Mouse (Mus musculus): ENCODE measurements around the gene Gm6169. TPM values are rescaled to one million over a fixed set of nuclear protein-coding genes. Genes with fewer than 3 reads are reported as not detected.
A peak's percentile ranks its signal among the peaks of the same experiment; 100 is the strongest.

Gm6169 gene
- polyA plus RNA-seq, 2 experiments = 2.1 to 5.1 TPM

GRCm38 (mm10) chr13:97060331-97060730, 38.7 kb downstream of the Gm6169 start:
- Histone ChIP-seq H3K9me3 (ENCODE audit: control insufficient read depth, low read length) (no peaks in the 10 kb centered on the region), H3K9ac (ENCODE audit: low read depth, low read length, severe bottlenecking) (no peak overlapping the region), H3K27me3 (ENCODE audit: control insufficient read depth, insufficient read depth, low read length) (no peaks in the 10 kb centered on the region), H3K4me2 (replicated peaks; ENCODE audit: low read depth, low read length, severe bottlenecking) (no peak overlapping the region), H3K4me1 (ENCODE audit: control insufficient read depth, insufficient read depth, low read length) (peaks cover 2% of the 10 kb centered on the region; the same call in 1 of the 2 replicates), H3K4me3 (replicated peaks; ENCODE audit: low read length) (no peak overlapping the region), H3K27ac (replicated peaks; ENCODE audit: low read depth, low read length) (no peak overlapping the region), H3K36me3 (ENCODE audit: control insufficient read depth, insufficient read depth, low read length) (no peaks in the 10 kb centered on the region)
- WGBS = 56% methylated on average over 4 of the region's 8 CpGs
- DNase-seq (ENCODE audit: low spot score) (no peak), ATAC-seq (ENCODE audit: low FRiP score, low read depth) (no peak)
- TF ChIP-seq POLR2A (IDR thresholded peaks at IDR 0.05; ENCODE audit: borderline replicate concordance, extremely low read depth, insufficient read depth, insufficient read length) = no peak

GRCm38 (mm10) chr13:97059746-97060145, 39.3 kb downstream of the Gm6169 start:
- 93% methylated on average over 6 of the region's 6 CpGs for WGBS
- H3K4me2 ChIP-seq (replicated peaks; ENCODE audit: low read depth, low read length, severe bottlenecking) = no peak overlapping the region
- TF ChIP-seq POLR2A (IDR thresholded peaks at IDR 0.05; ENCODE audit: borderline replicate concordance, extremely low read depth, insufficient read depth, insufficient read length) = no peak
- no peak for ATAC-seq (ENCODE audit: low FRiP score, low read depth)
- DNase-seq (ENCODE audit: low spot score) = no peak
- no peaks in the 10 kb centered on the region for H3K9me3 ChIP-seq (ENCODE audit: control insufficient read depth, low read length)
- no peak overlapping the region for H3K9ac ChIP-seq (ENCODE audit: low read depth, low read length, severe bottlenecking)
- no peak overlapping the region for H3K4me3 ChIP-seq (replicated peaks; ENCODE audit: low read length)
- no peak overlapping the region for H3K27ac ChIP-seq (replicated peaks; ENCODE audit: low read depth, low read length)
- peaks cover 2% of the 10 kb centered on the region; the same call in 1 of the 2 replicates for H3K4me1 ChIP-seq (ENCODE audit: control insufficient read depth, insufficient read depth, low read length)
- H3K36me3 ChIP-seq (ENCODE audit: control insufficient read depth, insufficient read depth, low read length) = no peaks in the 10 kb centered on the region
- no peaks in the 10 kb centered on the region for H3K27me3 ChIP-seq (ENCODE audit: control insufficient read depth, insufficient read depth, low read length)

- Histone ChIP-seq H3K4me1 (ENCODE audit: control insufficient read depth, insufficient read depth, low read length) (0 out of 2 replicates have a peak, but pooled peaks cover 2% of the 10 kb centered on the region), H3K9me3 (ENCODE audit: control insufficient read depth, low read length) (no peaks in the 10 kb centered on the region), H3K27me3 (ENCODE audit: control insufficient read depth, insufficient read depth, low read length) (no peaks in the 10 kb centered on the region), H3K4me3 (replicated peaks; ENCODE audit: low read length) (no peak overlapping the region), H3K36me3 (ENCODE audit: control insufficient read depth, insufficient read depth, low read length) (no peaks in the 10 kb centered on the region), H3K9ac (ENCODE audit: low read depth, low read length, severe bottlenecking) (no peak overlapping the region), H3K4me2 (replicated peaks; ENCODE audit: low read depth, low read length, severe bottlenecking) (no peak overlapping the region), H3K27ac (replicated peaks; ENCODE audit: low read depth, low read length) (no peak overlapping the region)
- no peak for ATAC-seq (ENCODE audit: low FRiP score, low read depth)
- WGBS = 40% methylated on average over 4 of the region's 4 CpGs
- no peak for DNase-seq (ENCODE audit: low spot score)
- TF ChIP-seq POLR2A (IDR thresholded peaks at IDR 0.05; ENCODE audit: borderline replicate concordance, extremely low read depth, insufficient read depth, insufficient read length) = no peak
Measured at GRCm38 (mm10) chr13:97057817-97058216, 41.2 kb downstream of the Gm6169 start.

- TF ChIP-seq POLR2A (IDR thresholded peaks at IDR 0.05; ENCODE audit: borderline replicate concordance, extremely low read depth, insufficient read depth, insufficient read length) = no peak
- H3K9ac ChIP-seq (ENCODE audit: low read depth, low read length, severe bottlenecking) = no peak overlapping the region
- H3K27ac ChIP-seq (replicated peaks; ENCODE audit: low read depth, low read length) = no peak overlapping the region
- H3K4me3 ChIP-seq (replicated peaks; ENCODE audit: low read length) = no peak overlapping the region
- no peak overlapping the region for H3K4me2 ChIP-seq (replicated peaks; ENCODE audit: low read depth, low read length, severe bottlenecking)
- no peak for DNase-seq (ENCODE audit: low spot score)
- no peaks in the 10 kb centered on the region for H3K36me3 ChIP-seq (ENCODE audit: control insufficient read depth, insufficient read depth, low read length)
- ATAC-seq (ENCODE audit: low FRiP score, low read depth) = no peak
- H3K9me3 ChIP-seq (ENCODE audit: control insufficient read depth, low read length) = no peaks in the 10 kb centered on the region
- no peaks in the 10 kb centered on the region for H3K27me3 ChIP-seq (ENCODE audit: control insufficient read depth, insufficient read depth, low read length)
- 79% methylated on average over 8 of the region's 8 CpGs for WGBS
- no peaks in the 10 kb centered on the region for H3K4me1 ChIP-seq (ENCODE audit: control insufficient read depth, insufficient read depth, low read length)
Measured at GRCm38 (mm10) chr13:97053844-97054243, 45.2 kb downstream of the Gm6169 start.

GRCm38 (mm10) chr13:97052667-97053066, 46.4 kb downstream of the Gm6169 start:
- no peaks in the 10 kb centered on the region for H3K27me3 ChIP-seq (ENCODE audit: control insufficient read depth, insufficient read depth, low read length)
- no peaks in the 10 kb centered on the region for H3K36me3 ChIP-seq (ENCODE audit: control insufficient read depth, insufficient read depth, low read length)
- H3K27ac ChIP-seq (replicated peaks; ENCODE audit: low read depth, low read length) = no peak overlapping the region
- TF ChIP-seq POLR2A (IDR thresholded peaks at IDR 0.05; ENCODE audit: borderline replicate concordance, extremely low read depth, insufficient read depth, insufficient read length) = no peak
- 15% methylated on average over 11 of the region's 11 CpGs for WGBS
- no peaks in the 10 kb centered on the region for H3K4me1 ChIP-seq (ENCODE audit: control insufficient read depth, insufficient read depth, low read length)
- no peak overlapping the region for H3K4me2 ChIP-seq (replicated peaks; ENCODE audit: low read depth, low read length, severe bottlenecking)
- H3K9ac ChIP-seq (ENCODE audit: low read depth, low read length, severe bottlenecking) = no peak overlapping the region
- H3K4me3 ChIP-seq (replicated peaks; ENCODE audit: low read length) = no peak overlapping the region
- DNase-seq (ENCODE audit: low spot score) = peak; percentile 83
- peak; percentile 34; the same call in 1 of the 2 replicates for ATAC-seq (ENCODE audit: low FRiP score, low read depth)
- H3K9me3 ChIP-seq (ENCODE audit: control insufficient read depth, low read length) = no peaks in the 10 kb centered on the region

- no peak overlapping the region for H3K9ac ChIP-seq (ENCODE audit: low read depth, low read length, severe bottlenecking)
- ATAC-seq (ENCODE audit: low FRiP score, low read depth) (no peak), DNase-seq (ENCODE audit: low spot score) (no peak)
- WGBS = 77% methylated on average over 6 of the region's 6 CpGs
- no peaks in the 10 kb centered on the region for H3K9me3 ChIP-seq (ENCODE audit: control insufficient read depth, low read length)
- no peaks in the 10 kb centered on the region for H3K4me1 ChIP-seq (ENCODE audit: control insufficient read depth, insufficient read depth, low read length)
- H3K4me2 ChIP-seq (replicated peaks; ENCODE audit: low read depth, low read length, severe bottlenecking) = no peak overlapping the region
- no peaks in the 10 kb centered on the region for H3K36me3 ChIP-seq (ENCODE audit: control insufficient read depth, insufficient read depth, low read length)
- no peak overlapping the region for H3K4me3 ChIP-seq (replicated peaks; ENCODE audit: low read length)
- no peak for TF ChIP-seq POLR2A (IDR thresholded peaks at IDR 0.05; ENCODE audit: borderline replicate concordance, extremely low read depth, insufficient read depth, insufficient read length)
- H3K27ac ChIP-seq (replicated peaks; ENCODE audit: low read depth, low read length) = no peak overlapping the region
- H3K27me3 ChIP-seq (ENCODE audit: control insufficient read depth, insufficient read depth, low read length) = no peaks in the 10 kb centered on the region
Measured at GRCm38 (mm10) chr13:97051158-97051557, 47.9 kb downstream of the Gm6169 start.

Other genes starting within 250 kb of the Gm6169 start
- 0.63 and 0.81 TPM in 2 replicates for gene Gcnt4, start 174.5 kb downstream of the Gm6169 start, polyA plus RNA-seq (2012; rRNA removed)
- gene Gcnt4, start 174.5 kb downstream of the Gm6169 start, polyA plus RNA-seq (2014; fragmentation: Nextera tagmentation; extraction: Ambion mirVana) = 0.26 and 0.44 TPM in 2 replicates
- gene 1700029F12Rik, start 64.9 kb downstream of the Gm6169 start, polyA plus RNA-seq (2012; rRNA removed) = not detected in 2 replicates
- not detected in 2 replicates for gene 1700029F12Rik, start 64.9 kb downstream of the Gm6169 start, polyA plus RNA-seq (2014; fragmentation: Nextera tagmentation; extraction: Ambion mirVana)
- gene Fam169a, start 32.0 kb downstream of the Gm6169 start, polyA plus RNA-seq (2012; rRNA removed) = 1.7 and 1.8 TPM in 2 replicates
- 2.8 and 3.6 TPM in 2 replicates for gene Fam169a, start 32.0 kb downstream of the Gm6169 start, polyA plus RNA-seq (2014; fragmentation: Nextera tagmentation; extraction: Ambion mirVana)
- gene Gfm2, start 38.7 kb upstream of the Gm6169 start, polyA plus RNA-seq (2012; rRNA removed) = 26.9 and 29.6 TPM in 2 replicates
- gene Gfm2, start 38.7 kb upstream of the Gm6169 start, polyA plus RNA-seq (2014; fragmentation: Nextera tagmentation; extraction: Ambion mirVana) = 28.2 and 29.1 TPM in 2 replicates
- gene Nsa2, start 38.7 kb upstream of the Gm6169 start, polyA plus RNA-seq (2012; rRNA removed) = 66.8 and 121 TPM in 2 replicates
- 88.3 and 88.4 TPM in 2 replicates for gene Nsa2, start 38.7 kb upstream of the Gm6169 start, polyA plus RNA-seq (2014; fragmentation: Nextera tagmentation; extraction: Ambion mirVana)
- gene Hexb, start 99.1 kb upstream of the Gm6169 start, polyA plus RNA-seq (2012; rRNA removed) = 46.3 and 50.7 TPM in 2 replicates
- gene Hexb, start 99.1 kb upstream of the Gm6169 start, polyA plus RNA-seq (2014; fragmentation: Nextera tagmentation; extraction: Ambion mirVana) = 60.1 and 60.5 TPM in 2 replicates
- 33.5 and 40.7 TPM in 2 replicates for gene Enc1, start 141.9 kb upstream of the Gm6169 start, polyA plus RNA-seq (2012; rRNA removed)
- gene Enc1, start 141.9 kb upstream of the Gm6169 start, polyA plus RNA-seq (2014; fragmentation: Nextera tagmentation; extraction: Ambion mirVana) = 8.9 and 12.1 TPM in 2 replicates

Measured in limb, embryonic 14.5 days (tissue).